Mouse (Mus musculus) fibroblast of lung, adult 2 months (primary cell): ENCODE measurements around the gene Isoc2a.
A peak's percentile ranks its signal among the peaks of the same experiment; 100 is the strongest.

Experiments
- DNase-seq: peaks from one replicate; pipeline ENCODE4 v3.0.0-alpha.2; 2011; ENCODE audit warnings: low read depth

The Isoc2a gene

DNA sequence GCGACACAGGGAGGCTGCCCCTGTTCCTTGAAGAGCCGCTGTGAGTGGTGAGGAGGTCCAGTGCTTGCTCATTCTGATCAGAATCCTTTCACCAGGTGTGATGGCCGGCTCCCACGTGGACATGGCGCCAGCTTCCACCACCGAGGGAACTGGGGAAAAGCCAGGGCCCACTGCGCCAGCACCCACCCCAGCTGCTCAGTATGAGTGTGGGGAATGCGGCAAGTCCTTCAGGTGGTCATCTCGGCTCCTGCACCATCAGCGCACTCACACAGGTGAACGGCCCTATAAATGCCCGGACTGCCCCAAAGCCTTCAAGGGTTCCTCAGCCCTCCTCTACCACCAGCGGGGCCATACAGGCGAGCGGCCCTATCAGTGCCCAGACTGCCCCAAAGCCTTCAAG lies 41.7 kb downstream of the Isoc2a start:
- DNase-seq = no peak

- DNase-seq = no peak
These were observed 42.1 kb downstream of the Isoc2a start for GRCm38 (mm10) chr7:4919096-4919495.

DNA sequence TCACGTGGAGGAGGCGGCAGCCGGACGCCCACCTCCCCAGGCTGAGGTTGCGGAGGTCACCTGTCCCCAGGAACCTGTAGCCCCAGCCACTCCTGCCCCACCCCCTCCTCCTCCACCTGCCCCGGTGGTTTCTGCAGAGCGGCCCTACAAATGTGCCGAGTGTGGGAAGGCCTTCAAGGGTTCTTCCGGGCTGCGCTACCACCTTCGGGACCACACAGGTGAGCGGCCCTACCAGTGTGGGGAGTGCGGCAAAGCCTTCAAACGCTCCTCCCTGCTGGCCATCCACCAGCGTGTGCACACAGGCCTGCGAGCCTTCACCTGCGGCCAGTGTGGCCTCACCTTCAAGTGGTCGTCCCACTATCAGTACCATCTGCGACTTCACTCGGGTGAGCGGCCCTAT lies 43.0 kb downstream of the Isoc2a start:
- no peak for DNase-seq

GRCm38 (mm10) chr7:4920496-4920895 lies 43.5 kb downstream of the Isoc2a start:
- no peak for DNase-seq

DNA sequence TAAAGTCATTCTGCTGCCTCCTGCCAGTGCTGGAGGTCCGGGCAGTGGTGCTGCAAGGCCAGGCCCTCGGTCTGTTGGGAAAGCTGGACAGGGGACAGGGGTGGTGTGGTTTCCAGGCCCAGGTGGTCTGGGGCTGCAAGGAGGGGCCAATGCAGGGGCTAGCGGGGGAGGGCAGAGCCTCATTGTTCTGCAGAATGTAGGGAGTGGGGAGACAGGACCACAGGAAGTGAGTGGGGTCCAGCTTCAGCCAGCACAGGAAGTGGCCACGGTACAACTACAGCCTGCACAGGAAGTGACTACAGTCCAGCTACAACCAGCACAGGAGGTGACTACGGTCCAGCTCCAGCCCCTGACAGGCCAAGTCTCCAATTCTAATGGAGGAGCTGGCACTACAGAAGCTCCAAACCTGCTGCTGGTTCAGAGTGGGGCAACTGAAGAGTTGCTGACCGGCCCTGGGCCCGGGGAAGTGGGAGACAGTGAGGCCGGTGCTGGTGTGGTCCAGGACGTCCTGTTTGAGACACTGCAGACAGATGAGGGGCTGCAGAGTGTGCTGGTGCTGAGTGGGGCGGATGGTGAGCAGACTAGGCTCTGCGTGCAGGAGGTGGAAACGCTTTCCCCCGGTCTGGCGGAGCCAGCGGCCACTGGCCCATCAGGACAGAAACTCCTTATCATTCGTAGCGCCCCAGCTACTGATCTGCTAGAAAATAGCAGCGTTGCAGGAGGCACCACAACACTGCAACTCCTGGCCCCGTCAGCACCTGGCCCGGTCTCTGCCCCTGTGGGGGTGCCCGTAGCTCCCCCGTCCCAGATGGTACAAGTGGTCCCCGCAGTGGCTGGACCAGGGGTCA lies 44.2 kb downstream of the Isoc2a start:
- no peak for DNase-seq

- DNase-seq = no peak
These were observed 45.0 kb downstream of the Isoc2a start, which contains the start of gene Nat14 for GRCm38 (mm10) chr7:4921824-4922482. Nat14 (plus strand) TSS chr7:4922028.

GRCm38 (mm10) chr7:4922508-4922907 lies 45.6 kb downstream of the Isoc2a start:
- no peak for DNase-seq

DNA sequence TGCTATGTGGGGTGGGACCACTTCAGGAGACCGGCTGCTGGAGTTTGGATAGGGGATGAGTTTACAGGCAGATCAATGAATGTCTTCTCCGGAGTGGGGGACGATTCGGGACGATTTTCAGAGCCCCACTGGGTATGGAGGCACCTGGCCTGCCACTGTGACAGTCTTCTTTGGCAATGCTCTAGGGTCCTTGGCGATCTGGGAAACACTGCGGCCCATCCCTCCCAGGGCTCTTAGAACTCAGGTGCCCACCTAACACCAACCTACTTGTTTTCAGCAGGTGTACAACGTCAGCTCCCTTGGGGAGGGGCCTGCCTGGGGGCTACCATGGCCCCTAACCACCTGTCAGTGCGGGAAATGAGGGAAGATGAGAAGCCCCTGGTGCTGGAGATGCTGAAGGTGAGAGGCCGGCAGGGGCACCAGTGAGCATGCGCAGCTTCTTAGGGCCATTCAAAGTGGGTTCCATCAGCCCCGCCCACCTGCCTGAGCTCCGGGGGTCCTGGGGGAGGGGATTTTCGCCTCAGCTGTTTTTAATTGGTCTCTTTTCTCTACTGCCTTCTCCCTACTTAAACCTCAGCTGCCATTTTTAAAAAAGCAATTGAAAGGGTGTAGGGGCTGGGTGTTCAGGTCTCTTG lies 46.1 kb downstream of the Isoc2a start:
- DNase-seq = no peak

DNA sequence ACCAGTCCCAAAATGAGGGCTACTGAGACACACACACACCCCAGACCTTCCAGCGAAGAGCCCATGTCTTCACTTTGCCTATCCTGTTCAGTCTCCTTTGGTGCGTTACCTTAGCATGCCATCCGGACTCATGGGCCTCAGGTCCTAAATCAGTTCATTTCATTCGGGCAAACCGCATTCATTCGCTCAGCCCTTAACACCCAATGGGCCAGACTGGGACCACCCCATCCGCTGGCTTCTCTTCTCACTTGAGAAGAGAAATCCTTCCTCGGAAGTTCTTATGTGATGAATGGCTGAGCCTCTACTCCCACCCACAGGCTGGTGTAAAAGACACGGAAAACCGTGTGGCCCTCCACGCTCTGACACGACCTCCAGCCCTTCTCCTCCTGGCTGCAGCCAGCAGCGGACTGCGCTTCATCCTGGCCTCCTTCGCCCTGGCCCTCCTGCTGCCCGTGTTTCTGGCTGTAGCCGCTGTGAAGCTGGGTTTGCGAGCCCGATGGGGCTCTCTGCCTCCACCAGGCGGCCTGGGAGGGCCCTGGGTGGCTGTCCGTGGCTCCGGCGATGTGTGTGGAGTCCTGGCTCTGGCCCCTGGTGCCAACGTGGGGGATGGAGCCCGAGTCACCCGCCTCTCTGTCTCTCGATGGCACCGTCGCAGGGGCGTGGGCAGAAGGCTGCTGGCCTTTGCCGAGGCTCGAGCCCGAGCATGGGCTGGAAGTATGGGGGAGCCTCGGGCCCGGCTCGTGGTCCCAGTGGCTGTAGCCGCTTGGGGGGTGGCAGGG lies 46.8 kb downstream of the Isoc2a start:
- DNase-seq = peak; percentile 52

- no peak for DNase-seq
These were observed 47.5 kb downstream of the Isoc2a start for GRCm38 (mm10) chr7:4924483-4924882.

GRCm38 (mm10) chr7:4924891-4925301 lies 47.9 kb downstream of the Isoc2a start:
- DNase-seq = peak; percentile 79

- peak; percentile 73 for DNase-seq
These were observed 48.8 kb downstream of the Isoc2a start, which contains the start of gene Ssc5d for GRCm38 (mm10) chr7:4925441-4926381. Ssc5d (plus strand) TSS chr7:4925785.

- DNase-seq = no peak
These were observed 49.9 kb downstream of the Isoc2a start for GRCm38 (mm10) chr7:4926849-4927248.

- no peak for DNase-seq
These were observed 50.8 kb downstream of the Isoc2a start for GRCm38 (mm10) chr7:4927711-4928110.

- DNase-seq = no peak
These were observed 51.4 kb downstream of the Isoc2a start for GRCm38 (mm10) chr7:4928323-4928722.

DNA sequence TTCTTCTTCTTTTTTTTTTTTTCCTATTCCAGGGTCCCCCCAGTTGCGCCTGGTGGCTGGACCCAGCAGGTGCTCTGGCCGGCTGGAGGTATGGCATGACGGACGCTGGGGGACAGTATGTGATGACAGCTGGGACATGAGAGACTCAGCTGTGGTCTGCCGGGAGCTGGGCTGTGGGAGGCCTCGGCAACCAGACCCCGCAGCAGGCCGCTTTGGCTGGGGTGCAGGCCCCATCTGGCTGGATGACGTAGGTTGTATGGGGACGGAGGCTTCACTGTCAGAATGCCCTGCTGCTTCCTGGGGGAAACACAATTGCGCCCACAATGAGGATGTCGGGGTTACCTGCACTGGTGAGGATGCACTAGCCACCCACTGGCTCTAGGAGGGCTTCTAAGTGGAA lies 56.1 kb downstream of the Isoc2a start:
- no peak for DNase-seq

DNA sequence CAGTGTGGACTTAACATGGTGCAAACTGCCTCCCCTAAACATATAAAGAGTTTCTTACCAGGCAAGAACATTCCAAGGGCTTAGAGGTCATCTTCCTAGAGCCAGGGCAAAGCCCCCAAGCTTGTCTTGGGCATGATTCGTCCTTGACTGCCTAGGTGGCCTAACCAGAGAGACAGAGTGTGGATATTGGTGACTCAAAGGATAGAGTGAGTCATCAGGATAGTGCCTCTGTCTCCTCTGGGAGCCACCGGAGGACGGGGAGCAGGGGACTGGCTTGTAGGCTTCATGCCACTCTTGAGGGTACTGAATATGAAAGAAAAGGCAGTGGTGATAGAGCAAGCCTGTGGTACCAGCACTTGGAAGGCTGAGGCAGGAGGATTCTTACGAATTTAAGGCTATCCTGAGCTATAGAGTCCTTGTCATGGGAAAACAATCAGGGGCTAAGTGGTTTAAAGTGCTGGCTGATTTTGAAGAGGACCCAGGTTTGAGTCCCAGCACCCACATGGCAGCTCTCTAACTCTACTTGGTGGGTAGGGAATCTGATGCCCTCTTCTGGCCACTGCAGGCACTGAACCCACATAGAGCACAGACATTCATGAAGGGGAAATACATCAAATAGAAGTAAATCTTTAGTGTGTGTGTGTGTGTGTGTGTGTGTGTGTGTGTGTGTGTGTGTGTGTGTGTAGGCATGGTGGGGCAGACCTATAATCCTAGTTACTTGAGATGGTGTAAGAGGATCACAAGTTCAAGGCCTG lies 57.4 kb downstream of the Isoc2a start:
- DNase-seq = no peak

GRCm38 (mm10) chr7:4936832-4937231 lies 59.9 kb downstream of the Isoc2a start:
- no peak for DNase-seq

- no peak for DNase-seq
These were observed 60.4 kb downstream of the Isoc2a start for GRCm38 (mm10) chr7:4937392-4937791.

- DNase-seq = no peak
These were observed 61.5 kb downstream of the Isoc2a start for GRCm38 (mm10) chr7:4938456-4938855.
